Mouse (Mus musculus) layer of hippocampus, adult 11-12 months (tissue): ENCODE measurements around the gene Rhbdd3.

ENCODE experiments used
- DNase-seq: peaks from one replicate; pipeline ENCODE4 v3.0.0; 2022; ENCODE audit warnings: low spot score

Gene Rhbdd3

DNA sequence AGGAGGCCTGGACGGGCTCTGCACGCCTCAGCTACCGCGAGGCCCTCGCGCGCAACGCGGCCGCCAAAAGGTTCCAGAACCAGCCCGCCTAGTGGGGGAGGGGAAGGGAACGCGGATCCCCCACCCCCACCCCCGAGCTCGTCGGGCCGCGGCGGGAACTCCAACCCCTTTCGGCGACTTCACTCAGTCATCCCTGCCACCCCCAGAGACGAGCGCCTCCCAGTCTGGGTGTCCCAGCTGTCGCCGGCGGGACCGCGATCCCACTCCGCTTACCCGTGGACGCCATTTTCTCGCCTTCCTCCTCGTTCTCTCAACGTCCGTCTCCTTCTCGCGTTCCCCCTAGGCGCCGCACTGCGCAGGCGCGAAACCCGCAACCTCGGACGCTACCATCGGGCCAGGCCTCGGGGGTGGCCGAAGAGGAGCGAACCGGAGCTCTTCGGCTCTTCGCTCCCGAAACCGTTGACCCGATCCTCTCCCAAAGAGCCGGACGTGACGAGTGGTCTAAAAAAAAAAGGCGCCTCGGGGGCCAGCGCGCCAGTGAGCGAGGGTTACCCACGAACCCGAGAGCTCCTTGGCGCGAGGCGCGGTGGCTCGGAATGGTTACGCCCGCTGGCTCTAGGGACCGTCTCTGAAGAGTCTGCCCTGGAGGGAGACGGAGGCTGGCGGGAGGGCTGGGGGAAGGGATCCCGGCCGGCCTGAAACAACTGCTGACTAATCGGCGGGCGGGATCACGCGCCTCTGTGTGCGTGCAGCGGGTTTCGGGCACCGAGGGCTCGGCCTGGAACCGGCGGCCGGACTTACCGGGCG, at the start of gene Rhbdd3, which contains the start of gene Ewsr1:
Rhbdd3 (plus strand) TSS at position 191 of the 807 bp plus-strand sequence.
Ewsr1 (minus strand) TSS at position 531 of the 807 bp plus-strand sequence.
- peak; percentile 95 for DNase-seq

- no peak for DNase-seq
These were observed 47.1 kb upstream of the Rhbdd3 start for GRCm38 (mm10) chr11:5051629-5052028.

DNA sequence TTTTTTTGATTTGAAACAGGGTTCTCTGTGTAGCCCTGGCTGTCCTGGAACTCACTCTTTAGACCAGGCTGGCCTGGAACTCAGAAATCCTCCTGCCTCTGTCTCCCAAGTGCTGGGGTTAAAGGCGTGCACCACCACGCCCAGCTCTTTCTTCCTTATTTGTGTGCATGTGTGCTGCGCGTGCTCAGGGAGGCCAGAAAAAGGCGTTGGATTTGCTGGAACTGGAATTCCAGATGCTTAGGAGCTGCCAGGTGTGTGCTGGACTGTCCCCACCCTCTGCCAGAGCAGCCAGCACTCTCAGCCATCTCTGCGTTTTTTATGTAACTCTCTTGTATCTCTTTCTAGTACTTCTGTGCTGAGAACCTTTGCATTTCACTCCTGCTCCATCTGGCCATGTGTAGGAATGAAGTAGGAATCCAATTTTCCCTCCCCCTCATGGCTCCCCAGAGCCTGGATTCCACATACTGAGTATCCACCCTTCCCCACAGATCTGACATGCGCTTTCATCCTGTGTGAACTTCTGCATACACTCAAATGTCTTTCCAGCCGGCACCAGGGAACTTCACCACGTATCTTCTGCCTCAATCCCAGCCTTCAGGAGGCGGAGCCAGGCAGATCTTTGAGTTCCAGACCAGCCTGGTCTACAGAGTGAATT, 46.4 kb upstream of the Rhbdd3 start:
- DNase-seq: peak; percentile 65

GRCm38 (mm10) chr11:5054151-5054550, 44.6 kb upstream of the Rhbdd3 start:
- no peak for DNase-seq

DNA sequence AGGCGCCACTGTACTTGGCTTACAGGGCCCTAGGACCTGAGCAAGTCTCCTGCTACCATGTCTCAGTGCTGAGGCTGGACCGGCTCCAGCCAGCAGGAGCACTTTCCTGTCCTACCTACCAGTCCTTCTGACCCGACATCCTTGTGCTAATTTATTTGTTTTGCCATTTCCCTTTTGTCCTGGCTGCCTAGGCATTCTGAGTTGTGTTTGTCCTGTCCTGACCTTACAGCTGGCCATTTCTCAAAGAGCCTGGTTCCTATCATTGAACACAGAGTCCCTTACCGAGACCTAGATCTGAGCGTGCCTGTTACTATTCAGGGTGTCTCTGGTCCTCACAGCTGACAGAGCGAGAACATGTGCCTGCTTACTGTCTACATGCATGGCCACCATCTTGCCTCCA, 43.9 kb upstream of the Rhbdd3 start:
- no peak for DNase-seq

- no peak for DNase-seq
These were observed 42.5 kb upstream of the Rhbdd3 start for GRCm38 (mm10) chr11:5055945-5056938.

GRCm38 (mm10) chr11:5057064-5057463, 41.7 kb upstream of the Rhbdd3 start:
- DNase-seq: no peak

- DNase-seq: no peak
These were observed 41.2 kb upstream of the Rhbdd3 start for GRCm38 (mm10) chr11:5057541-5057855.

DNA sequence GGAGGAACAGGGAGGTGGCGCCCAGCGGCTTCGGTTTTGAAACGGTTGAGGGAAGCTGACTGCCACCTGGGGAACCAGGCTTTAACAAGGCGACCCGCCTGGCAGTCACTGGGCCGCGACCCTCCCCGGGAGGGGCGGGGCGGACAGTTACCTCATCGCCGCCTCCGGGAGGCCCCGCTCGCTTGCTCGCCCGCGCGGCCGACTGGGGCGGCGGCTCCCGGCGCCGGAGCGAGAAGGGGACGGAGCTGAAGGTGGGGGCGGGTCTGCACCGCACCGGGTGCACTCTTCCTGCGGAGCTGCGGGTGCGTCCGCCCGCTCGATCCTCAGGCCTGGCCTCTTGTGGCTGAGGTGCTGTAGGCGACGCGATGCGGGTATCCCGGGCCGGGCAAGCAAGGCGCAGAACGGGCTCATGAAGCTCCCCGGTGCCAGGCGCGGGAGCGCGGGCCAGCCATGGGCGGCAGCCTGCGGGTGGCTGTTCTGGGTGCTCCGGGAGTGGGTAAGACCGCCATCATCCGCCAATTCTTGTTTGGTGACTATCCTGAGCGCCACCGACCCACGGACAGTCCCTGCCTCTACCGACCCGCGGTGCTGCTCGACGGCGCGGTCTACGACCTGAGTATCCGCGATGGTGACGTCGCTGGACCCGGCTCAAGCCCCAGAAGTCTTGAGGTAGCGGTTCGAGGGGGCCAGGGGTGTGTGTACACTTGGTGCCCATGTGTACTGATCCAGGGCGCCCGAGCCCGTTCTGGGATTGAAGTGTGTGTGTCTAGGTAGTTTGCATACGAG, 40.7 kb upstream of the Rhbdd3 start, which contains the start of gene Rasl10a:
Rasl10a (plus strand) TSS at position 273 of the 786 bp plus-strand sequence.
- DNase-seq: peak; percentile 55

GRCm38 (mm10) chr11:5058783-5059182, 39.9 kb upstream of the Rhbdd3 start:
- DNase-seq: no peak

DNA sequence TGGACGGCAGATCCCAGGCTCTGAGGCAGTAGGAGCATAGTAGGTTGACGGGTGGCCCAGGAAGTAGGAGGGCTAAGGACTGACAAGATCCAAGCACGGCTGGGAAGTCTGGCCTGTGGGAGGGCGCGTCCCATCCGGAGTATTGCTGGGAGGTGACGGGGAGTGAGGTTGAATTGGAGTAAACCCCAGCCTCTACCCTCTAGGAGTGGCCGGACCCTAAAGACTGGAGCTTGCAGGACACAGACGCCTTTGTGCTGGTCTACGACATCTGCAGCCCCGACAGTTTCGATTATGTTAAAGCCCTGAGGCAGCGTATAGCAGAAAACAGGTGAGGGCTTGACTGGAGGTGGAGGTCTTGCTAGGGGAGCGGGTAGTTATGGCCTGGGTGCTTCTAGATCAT, 39.5 kb upstream of the Rhbdd3 start:
- DNase-seq: no peak

GRCm38 (mm10) chr11:5059704-5060156, 39.0 kb upstream of the Rhbdd3 start:
- DNase-seq: peak; percentile 74

GRCm38 (mm10) chr11:5060756-5061412, 37.8 kb upstream of the Rhbdd3 start:
- peak; percentile 37 for DNase-seq

- DNase-seq: peak; percentile 94
These were observed 37.1 kb upstream of the Rhbdd3 start for GRCm38 (mm10) chr11:5061413-5062139.

DNA sequence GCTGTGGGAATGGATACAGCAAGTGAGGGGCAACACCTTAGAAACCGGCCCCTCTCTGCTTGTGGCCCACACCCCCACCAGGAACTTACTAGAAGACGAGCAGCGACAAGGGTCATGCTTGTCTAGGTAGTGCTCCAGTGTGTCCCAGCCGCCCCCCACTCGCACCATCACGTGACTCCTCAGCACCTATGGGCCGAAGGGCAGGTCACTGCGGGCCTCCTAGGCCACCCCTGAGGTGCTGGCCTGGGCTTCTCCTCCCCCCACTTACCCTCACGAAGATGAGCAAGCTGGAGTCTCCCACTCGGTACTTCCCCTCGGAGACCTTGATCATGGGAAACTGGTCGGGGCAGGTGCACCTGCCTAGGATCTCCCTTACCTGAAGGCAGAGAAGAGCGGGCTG, 36.4 kb upstream of the Rhbdd3 start:
- no peak for DNase-seq

GRCm38 (mm10) chr11:5062860-5063505, 35.7 kb upstream of the Rhbdd3 start:
- peak; percentile 43 for DNase-seq

DNA sequence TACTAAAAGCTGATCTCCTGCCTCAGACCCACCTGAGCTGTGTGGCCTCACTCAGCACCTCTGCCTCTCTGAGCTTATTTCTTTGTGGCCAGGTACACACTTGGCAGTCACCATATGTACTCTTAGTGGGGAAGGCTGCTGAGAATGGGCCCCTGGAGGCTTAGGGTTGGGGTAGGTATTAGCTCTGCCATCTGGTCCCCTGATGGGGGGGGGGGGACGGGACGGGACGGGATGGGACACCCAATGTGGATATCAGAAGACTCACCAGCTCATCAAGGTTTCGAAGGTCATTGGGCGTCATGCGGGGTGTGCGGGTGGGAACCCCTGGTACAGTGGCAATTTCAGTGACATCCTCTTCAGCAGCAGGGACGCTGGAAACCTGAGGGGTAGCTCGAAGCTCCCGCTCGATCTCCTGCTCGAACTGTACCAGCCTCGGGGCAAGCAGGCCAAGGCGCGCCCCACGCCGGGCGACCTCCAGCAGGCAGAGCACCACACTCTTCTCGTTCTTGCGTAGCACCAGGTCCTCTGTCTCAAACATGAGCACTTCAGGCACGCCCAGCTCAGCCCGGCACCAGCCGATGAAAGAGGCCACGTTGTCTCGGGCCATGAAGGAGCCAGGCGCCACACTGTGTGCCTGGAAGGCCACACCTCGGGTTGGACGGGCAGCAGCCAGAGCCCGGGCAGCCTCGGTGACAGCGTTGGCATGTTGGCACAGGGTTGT, 35.0 kb upstream of the Rhbdd3 start:
- peak; percentile 52 for DNase-seq

DNA sequence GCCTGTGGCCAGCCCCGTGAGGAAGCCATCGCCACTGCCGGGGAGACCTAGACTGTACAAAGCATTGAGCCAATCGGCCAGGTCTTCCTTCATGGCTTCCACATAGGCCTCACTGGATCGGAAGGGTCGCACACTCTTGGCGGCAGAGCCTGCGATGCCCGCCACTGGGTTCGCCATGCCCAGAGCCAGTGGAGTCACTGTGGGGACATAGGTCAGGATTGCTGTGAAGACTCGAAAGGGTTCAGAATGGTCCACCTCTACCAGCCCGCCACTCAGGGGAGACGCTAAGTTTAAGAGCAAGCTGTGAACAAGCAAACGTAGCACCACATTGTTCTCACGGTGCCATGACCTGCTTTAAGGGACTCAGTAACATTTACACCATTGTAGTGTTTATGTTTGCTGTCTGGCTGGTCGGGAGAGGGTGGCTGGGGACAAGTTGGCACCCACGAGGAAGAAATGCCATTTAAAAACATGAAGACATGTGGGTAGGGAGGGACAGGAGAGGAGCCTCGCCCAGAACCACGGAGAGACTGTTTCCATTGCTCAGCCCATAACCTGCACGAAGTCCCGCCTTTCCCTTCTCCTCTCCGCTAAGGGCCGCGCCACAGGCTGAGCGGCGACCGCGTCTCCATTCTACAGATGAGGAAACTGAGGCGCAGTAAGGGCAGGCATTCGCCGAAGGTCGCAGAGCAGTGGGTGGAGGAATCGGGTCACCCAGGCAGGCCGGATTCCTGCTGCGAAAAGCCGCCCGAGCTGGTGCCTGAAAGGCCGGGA, 34.3 kb upstream of the Rhbdd3 start:
- DNase-seq: no peak
